Mouse (Mus musculus) spleen, adult 2 months (tissue): Measurements from ENCODE around the gene Mtfr2.

ENCODE experiments used
- CTCF ChIP-seq: fragments of 200-500 bp; IDR thresholded peaks from 2 replicates; pipeline ENCODE4 v1.5.1; 2011; ENCODE audit warnings: mild to moderate bottlenecking, inconsistent platforms; ENCODE audit not compliant: insufficient read depth, insufficient read length, insufficient replicate concordance; ENCODE audit errors: extremely low read depth
- POLR2A ChIP-seq: fragments of 200-500 bp; IDR thresholded peaks from 2 replicates; pipeline ENCODE4 v1.6.1; 2011; ENCODE audit warnings: low read depth, low read length, inconsistent platforms

- TF ChIP-seq CTCF (no peak), POLR2A (no peak)
These were observed 33.8 kb downstream of the Mtfr2 start for GRCm38 (mm10) chr10:20381352-20381751.
